Mouse (Mus musculus) frontal cortex, adult 2 months (tissue): ENCODE data around the gene Vmn1r208. TPM values are rescaled to one million over a fixed set of nuclear protein-coding genes. Genes with fewer than 3 reads are reported as not detected.
"Not testable (repeated sequence)": the region's sequence is repeated elsewhere in the genome, so short reads cannot be mapped to it uniquely, and the experiment has no call there.

ENCODE experiments used
- DNase-seq, 2 experiments: peaks; one replicate each; pipeline ENCODE4 v3.0.0; 2022; ENCODE audit warnings: low spot score in 1 of 2; ENCODE audit errors: extremely low spot score in 1 of 2
- polyA plus RNA-seq: library from polyadenylated mRNA; depleted of rRNA; stranded (reverse); fragments of >200 nt; gene quantifications from 2 replicates; pipeline ENCODE4 v1.2.3, GENCODE M21; 2012; rRNA removed

Gene Vmn1r208
- 0.24 and 0.42 TPM in 2 replicates for polyA plus RNA-seq

GRCm38 (mm10) chr13:22777300-22777699 lies at the start of gene Vmn1r208:
Vmn1r208 (minus strand) TSS chr13:22777400.
- DNase-seq, result not testable (repeated sequence)

GRCm38 (mm10) chr13:22821601-22822000 lies 44.4 kb upstream of the Vmn1r208 start:
- DNase-seq, result not testable (repeated sequence)

- DNase-seq, result not testable (repeated sequence)
Observed at GRCm38 (mm10) chr13:22809582-22809981, 32.4 kb upstream of the Vmn1r208 start, which contains the start of gene Vmn1r209. Vmn1r209 (minus strand) TSS chr13:22809682.

- not testable (repeated sequence) for DNase-seq
Observed at GRCm38 (mm10) chr13:22788096-22788495, 10.9 kb upstream of the Vmn1r208 start.

- DNase-seq, result not testable (repeated sequence)
Observed at GRCm38 (mm10) chr13:22784159-22784558, 7.0 kb upstream of the Vmn1r208 start.

- not testable (repeated sequence) for DNase-seq
Observed at GRCm38 (mm10) chr13:22771592-22771991, 5.6 kb downstream of the Vmn1r208 start.

GRCm38 (mm10) chr13:22747524-22747923 lies 29.7 kb downstream of the Vmn1r208 start:
- DNase-seq, result peak in 1 of 2 experiments; percentile 10

- DNase-seq, result not testable (repeated sequence)
Observed at GRCm38 (mm10) chr13:22729529-22729928, 47.7 kb downstream of the Vmn1r208 start, which contains the start of gene Vmn1r207-ps. Vmn1r207-ps (minus strand) TSS chr13:22729629.

Other genes with a start within 250 kb of the Vmn1r208 start
- not detected in 2 replicates for gene Vmn1r204, start 224.2 kb downstream of the Vmn1r208 start, polyA plus RNA-seq
- not detected in 2 replicates for gene Vmn1r205, start 184.4 kb downstream of the Vmn1r208 start, polyA plus RNA-seq
- 3.1 and 4.1 TPM in 2 replicates for gene Vmn1r206, start 153.1 kb downstream of the Vmn1r208 start, polyA plus RNA-seq
- 0.22 and 0.25 TPM in 2 replicates for gene Vmn1r207-ps, start 47.8 kb downstream of the Vmn1r208 start, polyA plus RNA-seq
- gene Vmn1r209, start 32.3 kb upstream of the Vmn1r208 start, polyA plus RNA-seq, result 0.14 and 0.27 TPM in 2 replicates
- gene Vmn1r210, start 53.9 kb upstream of the Vmn1r208 start, polyA plus RNA-seq, result not detected in 2 replicates
- not detected in 2 replicates for gene Vmn1r211, start 80.2 kb upstream of the Vmn1r208 start, polyA plus RNA-seq
- gene Vmn1r212, start 106.8 kb upstream of the Vmn1r208 start, polyA plus RNA-seq, result not detected in 2 replicates
- gene Vmn1r213, start 230.3 kb upstream of the Vmn1r208 start, polyA plus RNA-seq, result not detected in 2 replicates